Mouse (Mus musculus) cortical plate, adult 2 months (tissue): ENCODE measurements around the gene Ppef2.

ENCODE experiments used
- CTCF ChIP-seq: fragments of 200-500 bp; IDR thresholded peaks from 2 replicates; pipeline ENCODE4 v1.5.1; 2011; ENCODE audit warnings: mild to moderate bottlenecking, control low read depth, low read length; ENCODE audit not compliant: insufficient read depth; ENCODE audit errors: extremely low read depth
- POLR2A ChIP-seq: fragments of 200-500 bp; IDR thresholded peaks from 2 replicates; pipeline ENCODE4 v1.6.1; 2011; ENCODE audit warnings: mild to moderate bottlenecking, low read length, control low read depth; ENCODE audit not compliant: insufficient read depth; ENCODE audit errors: extremely low read depth

- TF ChIP-seq CTCF (no peak), POLR2A (no peak)
Measured at GRCm38 (mm10) chr5:92220287-92220902, 35.7 kb downstream of the Ppef2 start.
